Mouse (Mus musculus): ENCODE data around the gene Pik3r2.

Pik3r2 gene

DNA sequence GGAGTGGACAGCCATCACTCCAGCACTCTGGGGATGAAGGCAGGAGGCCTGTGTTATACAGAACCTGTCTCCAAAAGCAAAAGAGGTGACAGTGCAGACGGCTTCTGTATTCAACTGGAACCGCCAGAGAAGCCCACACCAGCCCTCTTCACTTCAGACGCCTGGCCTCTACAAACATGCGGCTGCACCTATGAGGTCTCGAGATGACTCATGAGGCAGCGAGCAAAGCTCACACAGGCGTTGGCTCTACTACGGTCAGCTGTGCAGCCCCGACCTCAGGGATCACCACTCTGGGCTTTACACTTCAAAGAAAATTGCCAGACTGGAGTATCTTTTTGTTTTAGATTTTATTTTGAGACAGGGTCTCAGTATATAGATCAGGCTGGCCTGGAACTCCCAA is 3.6 kb downstream of the Pik3r2 start:
- no peak for DNase-seq

DNA sequence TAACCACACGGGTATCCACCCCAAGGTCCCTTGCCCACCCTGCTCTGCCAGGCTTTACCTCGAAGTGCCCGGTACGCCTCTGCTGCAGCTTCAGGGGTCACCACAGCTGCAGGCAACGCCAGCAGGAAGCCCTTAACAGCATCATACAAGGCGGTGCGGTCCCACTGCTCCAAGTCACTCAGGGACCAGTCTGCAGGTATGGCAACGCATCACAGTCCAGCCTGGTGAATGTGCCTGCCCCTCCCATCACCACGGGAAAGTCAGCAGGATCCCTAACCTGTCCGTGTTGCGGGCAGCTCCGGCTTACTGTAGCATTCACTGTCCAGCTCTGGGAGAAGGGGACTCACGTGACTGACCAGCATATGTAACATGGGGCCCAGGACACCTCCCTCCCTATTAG is 4.4 kb downstream of the Pik3r2 start:
- no peak for DNase-seq

DNA sequence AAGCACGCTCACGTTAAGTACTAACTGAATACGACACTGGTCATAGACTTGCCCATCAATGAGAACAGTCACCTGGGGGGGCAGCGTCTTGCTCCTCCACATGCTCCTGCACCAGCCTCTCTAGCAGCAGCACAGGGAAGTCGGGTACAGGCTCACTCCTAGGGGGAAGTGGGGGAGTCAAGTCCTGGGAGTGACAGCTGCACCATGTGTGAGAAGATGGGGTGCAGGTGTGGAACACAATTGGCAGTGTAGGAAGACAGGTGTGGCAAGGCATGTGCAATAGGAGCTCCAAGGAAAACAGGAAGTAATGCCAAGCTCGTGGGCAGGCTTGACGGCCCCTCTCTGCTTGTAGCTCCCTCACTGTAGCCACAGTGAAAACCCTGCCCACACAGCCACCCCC is 5.3 kb downstream of the Pik3r2 start:
- DNase-seq: no peak

DNA sequence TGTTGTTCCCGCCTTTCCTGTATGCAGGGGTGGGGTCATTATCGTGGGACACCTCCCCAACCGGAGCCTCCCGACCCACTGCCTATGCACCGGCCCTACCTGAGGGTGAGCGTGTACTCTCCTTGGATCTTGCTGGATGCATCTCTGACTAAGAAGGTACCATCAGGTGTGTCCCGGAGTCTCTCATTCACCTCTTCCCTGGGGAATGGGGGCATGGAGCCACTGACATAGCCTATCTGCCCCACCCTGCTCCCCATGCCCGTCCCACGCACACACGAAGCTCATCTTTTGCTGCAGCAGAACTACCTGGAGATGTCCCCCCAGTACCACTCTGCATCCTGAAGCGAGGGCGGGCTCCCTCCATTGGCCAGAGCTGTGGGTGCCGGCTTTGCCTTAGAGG is 5.8 kb downstream of the Pik3r2 start:
- no peak for DNase-seq

DNA sequence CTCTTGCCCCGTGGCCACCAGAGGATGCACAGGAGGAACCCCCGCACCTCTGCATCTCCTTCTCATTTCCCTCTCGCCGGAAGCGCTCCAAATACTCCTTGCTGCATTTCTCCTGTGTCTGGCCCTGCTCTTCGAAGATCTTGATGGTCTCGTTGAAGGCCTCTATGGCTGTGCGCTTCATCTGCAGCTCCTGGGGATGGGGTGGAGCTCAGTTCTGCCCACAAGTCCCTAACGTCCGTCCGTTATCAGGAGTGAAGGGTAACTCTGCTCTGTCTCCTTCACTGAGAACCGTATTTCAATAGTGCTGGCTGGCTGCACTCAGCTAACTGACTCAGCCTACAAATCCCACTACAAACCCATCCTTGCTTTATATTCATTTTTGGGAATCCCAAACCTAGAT is 6.7 kb downstream of the Pik3r2 start:
- no peak for DNase-seq

DNA sequence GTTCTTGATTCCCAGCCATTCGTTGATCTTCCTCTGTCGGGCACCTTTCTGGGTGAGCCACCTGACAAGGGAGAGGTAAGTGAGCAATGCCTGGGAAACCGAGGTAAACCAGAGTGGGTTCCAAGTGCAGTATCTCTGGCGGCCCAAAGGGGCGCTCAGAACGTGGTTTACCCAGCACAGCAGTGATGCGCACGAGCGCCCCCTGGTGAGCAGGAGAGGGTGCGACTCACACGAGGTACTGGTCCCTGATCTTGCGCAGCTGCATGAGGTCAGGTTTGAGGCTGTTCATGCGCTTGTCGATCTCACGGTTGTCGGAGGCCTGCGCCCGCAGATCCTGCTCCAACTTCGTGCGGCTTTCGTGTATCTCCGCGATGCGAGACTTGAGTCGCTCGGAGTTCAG is 7.2 kb downstream of the Pik3r2 start:
- DNase-seq: peak; percentile 99

DNA sequence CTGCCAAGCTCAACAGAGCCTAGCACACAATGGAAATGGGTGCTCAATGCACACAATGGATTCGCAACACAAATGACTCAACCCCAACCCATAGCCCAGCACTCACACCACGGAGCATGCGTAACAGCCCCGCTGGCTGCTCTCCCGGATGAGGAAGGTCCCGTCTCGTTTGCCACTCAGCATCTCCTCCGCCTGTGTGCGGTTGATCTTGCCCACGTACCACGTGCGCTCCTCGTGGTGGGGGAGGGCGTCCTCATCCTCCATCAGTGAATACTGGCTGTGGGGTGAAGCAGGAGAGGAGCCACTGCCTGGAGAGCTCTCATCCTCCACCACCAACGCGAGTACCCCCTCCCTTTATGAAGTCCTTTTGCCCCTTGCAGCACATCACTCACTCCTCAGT is 7.6 kb downstream of the Pik3r2 start:
- DNase-seq: no peak

DNA sequence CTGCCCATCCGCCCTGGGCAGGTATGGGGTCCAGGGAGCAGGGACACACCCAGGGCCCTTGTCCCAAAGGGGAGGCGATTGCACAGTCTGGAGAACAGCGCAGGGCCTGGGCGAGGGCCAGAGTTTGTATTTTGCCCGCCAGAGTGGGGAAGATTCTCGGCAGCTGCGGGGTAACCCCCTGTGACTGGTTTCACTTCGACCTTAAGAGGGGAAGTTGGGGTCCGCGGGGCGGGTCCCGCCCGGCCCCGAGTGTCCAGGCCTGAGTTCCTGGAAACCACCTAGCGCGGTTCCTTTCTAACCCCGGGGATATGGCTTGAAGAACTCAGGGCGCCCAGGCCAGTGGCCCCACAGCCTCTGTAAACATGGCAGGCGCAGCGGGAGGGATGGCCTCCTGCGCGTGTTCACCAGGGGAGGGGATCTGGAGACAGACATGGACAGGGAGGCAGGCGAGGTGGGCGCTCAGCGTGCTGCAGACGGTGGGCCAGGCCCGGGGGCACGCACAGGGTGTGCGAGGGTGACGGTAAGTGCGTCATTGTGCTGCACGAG is 8.2 kb downstream of the Pik3r2 start:
- DNase-seq: no peak

DNA sequence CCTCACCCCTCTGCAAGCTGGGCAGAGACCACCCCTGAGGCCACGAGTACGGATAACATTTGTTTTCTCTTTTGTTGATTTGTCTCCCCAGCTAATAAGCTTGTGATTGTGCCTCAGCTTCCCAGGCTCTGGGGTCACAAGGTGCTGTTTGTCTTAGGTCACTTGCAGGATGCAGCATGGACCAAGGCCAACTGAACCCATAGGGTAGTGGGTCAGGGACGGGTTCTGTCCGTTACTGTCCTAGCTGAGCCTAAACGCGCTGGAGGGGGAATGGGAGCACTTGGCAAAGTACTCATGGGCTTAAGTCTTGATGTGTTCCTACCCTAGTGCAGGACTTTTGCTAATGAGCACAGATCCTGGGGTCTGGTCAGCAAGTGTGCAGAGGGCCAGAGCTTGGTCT is 9.0 kb downstream of the Pik3r2 start:
- no peak for DNase-seq

DNA sequence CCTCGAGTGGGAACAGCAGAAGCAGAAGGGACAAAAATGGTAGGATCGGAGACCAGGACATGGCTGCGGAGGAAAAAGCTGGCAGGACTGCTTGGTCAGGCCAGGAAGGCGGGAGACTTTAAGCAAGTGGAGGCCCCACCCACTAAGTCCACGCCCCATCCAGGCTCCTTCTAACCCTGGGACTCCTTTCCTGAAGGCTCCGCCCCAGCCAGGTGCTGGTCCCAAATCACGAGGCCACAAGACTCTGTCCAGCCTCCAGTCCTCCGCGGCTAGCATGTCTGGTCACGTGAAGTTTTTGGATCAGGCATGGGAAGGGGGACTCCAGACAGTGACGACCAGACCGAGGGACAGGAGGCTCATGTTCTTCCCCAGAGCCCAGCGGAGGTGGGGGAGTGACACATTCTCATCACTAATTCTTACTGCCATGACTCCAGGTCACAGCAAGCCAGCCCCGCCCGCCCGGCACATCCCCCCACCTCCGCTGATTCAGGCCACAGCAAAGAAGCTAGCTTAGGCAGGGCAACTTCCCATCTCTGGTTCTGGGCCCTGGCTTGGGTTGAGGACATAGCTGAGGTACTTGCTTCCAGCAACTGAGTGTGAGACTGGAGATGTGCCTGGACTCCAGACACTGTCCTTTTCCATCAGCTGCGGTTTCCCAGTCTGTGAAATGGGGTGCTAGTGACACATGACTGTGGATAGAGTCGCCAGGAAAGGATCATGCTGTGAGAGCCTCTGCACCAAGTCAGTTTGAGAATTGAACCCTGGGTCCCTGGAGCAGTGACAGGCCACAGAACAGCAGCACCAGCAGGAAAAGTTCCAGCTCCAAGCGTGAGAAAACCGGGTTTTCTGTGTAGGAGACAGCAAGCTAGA is 9.7 kb downstream of the Pik3r2 start:
- peak; percentile 85 to 91 for DNase-seq

DNA sequence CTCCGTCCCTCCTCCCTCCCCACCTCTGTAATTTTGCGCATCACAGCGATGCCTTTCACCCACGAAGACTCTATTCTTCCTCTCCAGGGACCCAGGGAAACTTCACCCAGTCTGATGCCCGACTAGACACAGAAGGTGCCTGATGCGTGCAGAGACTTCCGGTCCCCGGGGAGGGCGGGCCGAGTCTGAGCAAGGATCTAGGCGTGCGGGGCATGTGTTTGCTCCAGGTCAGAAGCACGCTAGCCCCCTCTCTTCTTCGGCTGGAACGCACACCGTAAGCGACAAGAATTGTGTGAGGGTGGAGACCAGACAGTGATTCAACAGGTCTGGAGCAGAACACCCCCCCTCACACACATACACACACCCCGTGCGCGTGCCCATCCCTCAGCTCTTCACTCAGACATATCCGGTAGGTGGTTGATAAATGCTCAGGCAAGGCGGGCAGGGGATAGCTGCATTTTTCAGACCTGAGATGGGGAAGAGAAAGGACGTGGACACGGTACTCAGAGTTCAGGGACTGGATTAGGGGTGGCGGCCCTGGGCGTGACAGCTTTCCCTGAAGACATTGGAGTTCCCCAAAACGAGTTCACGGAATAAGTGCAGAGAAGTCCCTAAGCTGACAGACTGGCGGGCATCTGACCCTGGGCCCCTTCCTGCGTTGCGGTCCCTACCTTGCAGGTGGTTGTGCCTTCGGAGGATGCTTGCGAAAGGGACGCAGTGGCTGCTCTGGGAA is 10.5 kb downstream of the Pik3r2 start:
- peak; percentile 64 to 77 for DNase-seq

DNA sequence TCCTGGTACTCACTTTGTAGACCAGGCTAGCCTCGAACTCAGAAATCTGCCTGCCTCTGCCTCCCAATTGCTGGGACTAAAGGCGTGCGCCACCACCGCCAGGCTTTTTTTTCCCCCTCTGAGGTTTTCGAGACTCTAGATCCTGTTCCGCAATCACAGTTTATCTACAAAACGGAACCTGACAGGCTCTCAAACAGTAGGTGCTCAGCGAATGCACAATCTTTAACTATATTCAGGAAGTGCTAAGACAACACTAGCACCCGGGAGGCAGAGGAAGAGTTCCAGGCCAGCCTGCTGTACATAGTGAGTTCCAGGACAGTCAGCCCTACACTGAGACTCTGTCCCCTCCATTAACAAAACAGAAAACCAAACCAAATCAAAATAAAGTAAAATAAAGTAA is 11.2 kb downstream of the Pik3r2 start:
- no peak for DNase-seq

DNA sequence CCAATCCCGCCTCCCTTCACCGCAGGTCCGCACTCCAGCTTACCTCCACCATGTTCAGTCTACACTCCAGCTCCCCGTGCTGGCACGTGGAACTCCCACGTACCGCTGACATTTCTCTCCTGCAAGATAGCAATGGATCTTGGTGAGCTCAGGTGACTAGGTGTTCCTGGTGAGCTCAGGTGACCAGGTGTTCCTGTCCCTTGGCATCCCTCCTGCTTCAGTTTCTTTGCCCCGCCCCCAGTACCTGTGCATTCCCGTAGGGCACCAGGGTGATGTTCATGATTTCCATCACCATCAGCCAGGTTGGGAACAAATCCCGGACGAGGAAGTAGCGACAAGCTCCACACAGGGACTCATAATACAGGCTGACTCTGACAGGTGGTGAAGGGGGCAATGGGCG is 11.8 kb downstream of the Pik3r2 start:
- DNase-seq: no peak

DNA sequence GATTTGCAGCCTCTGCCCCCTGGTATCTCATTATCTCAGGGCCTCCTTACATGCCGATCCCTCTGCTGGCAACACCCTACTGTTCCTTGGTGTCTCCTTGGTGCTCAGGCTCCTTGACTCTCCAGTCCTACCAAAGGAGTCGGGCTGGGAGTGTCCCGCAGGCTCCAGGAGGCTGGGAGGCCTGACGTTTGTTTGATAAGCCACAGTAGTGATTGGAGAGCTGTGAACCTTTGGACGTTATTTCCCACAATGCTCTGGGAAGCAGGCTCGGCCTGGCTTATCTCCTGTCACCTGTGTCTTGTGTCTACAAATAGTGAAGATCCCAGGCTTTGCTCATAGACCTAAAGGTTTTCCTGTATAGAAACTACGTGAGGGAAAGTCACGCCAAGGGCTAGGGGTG is 12.5 kb downstream of the Pik3r2 start:
- DNase-seq: no peak

DNA sequence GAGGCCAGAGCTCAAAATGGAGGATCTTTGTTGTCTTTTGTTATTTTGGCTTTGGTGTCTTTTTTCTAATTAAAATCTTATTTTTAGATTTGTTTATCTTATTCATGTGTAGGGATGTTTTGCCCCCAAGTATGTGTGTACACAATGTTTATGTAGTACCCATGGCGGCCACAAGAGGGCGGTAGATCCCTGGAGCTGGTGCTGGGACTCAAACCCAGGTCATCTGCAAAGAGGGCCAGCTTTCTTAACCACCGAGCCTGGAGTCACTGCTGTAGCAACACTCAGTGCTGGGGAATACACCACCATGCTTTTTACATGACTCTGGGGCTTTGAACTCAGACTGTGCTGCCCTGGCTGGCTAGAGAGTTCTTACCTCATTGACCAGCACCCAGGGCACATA is 13.2 kb downstream of the Pik3r2 start:
- peak; percentile 79 for DNase-seq

DNA sequence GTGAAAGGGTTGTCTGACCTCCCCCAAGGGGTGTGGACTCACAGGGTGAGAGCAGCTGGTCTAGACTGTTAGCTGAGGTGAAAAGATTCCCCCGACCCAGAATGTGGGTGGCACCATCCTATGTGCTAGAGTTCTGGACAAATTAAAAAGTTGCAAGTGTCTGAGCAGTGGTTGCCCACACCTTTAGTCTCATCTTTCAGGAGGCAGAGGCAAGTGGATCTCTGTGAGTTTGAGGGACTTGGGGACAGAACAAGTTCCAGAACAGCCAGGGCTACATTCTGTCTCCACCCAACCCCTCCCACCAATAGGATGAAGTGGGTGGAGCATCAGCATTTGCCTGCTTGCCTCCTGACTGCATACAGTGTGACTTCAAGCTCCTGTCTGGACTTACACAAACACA is 14.4 kb downstream of the Pik3r2 start:
- DNase-seq: no peak

DNA sequence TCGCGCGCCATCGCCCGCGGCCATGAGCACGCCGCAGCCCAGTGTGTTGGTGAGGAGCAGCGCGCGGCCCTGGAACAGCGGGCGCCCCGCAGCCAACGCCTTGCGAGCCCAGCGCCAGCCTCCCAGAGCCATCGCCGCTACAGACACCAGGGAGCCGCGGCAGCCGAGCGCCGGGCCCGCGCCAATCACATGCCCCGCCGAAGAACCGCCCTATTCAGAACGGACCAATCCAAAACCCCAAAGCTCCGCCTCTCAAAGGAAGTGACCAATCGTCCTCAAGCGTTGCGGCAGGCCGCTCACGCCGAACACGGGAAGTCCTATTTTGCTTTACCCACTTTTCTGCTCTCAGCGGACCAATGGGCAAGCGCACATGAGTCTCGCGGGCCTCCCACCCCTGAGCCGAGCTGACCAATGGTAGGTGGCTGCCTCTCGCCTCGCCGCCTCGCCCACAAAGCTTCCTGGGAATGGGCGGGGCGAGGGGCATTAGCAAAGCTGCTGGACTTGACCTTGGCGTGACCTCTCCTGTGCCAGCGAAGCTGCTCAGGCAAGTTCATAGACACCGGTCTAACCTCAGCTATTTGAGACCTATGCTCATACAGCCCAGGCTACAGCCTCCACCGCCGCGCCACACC is 15.6 kb downstream of the Pik3r2 start, which contains the start of gene Mpv17l2:
Mpv17l2 (minus strand) TSS at position 172 of the 632 bp plus-strand sequence.
- peak; percentile 93 to 95 for DNase-seq

DNA sequence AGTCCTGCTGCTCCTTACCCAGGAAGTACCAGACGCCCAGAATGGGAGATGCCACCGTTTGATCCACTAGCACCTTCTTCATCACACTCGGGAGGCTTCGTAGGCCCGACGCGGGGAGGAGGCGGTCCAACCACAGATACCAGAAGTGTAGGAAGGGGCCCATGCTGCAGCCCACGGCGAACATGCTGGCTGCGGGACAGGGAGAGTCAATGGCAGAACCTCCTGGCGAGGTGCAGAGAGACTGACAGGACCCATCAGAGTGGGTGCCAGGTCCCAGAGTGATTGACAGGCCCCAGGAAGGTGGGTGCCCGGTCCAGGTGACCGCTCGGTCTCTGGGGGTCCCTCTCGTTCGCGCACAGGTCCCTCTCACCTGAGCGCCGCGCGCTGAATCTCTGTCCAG is 16.2 kb downstream of the Pik3r2 start:
- no peak for DNase-seq

DNA sequence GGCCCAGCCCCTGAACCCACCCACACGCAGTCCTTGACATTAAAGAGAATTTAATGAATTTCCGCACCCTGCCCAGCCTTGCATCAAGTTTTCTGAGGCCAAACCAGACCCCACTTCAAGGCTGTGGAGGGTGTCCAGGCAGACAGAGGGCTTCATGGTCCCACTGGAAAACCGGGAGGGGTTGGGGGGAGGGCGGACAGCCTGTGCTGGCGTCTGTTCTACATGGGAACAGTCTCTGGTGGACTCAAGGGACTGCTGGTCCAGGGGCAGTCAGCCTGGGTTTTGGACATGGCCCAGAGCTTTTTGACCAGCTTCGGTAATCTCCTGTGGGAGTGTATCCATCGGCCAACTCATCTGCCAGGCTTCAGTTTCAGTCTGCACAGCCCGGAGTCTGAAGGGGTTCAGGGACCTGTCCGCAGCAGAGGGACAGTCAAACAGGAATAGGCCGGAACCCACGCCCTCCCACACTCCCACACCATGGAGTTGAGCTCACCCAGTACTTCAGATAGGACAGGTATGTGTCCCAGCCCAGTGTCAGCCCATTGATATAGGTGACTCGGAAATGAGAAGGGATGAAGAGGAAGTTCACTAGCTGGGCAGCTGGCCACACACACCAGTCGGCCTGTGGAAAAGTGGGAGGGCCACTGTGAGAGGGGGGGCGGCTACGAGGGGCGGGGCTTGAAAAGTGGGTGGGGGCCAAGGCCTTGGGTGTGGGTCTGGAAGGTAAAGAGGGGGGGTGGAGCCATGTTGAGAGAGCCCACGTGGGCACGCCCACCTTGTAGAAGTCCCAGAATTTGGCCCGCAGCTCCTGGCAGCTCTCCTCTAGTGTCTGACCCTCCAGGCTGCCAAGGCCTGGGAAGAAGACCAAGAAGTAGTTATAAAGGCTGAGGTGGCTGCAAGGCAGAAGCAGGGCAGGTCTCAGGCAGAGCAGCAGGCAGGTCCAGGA is 17.6 kb downstream of the Pik3r2 start:
- DNase-seq: peak; percentile 53 to 58

DNA sequence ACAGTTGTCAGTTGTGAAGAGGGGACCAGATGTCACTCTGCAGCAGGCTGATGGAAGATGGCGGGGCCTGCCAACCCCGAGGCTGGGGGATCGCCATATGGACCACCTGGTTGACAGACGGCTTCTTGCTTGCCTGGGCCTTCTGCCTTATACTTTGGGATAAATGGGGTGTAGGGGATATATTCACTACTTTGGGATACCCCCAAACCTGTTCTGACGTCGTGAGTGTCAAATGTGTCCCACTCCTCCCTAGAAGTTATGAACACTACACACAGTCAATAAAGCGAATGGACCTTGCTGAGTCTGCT is 18.3 kb downstream of the Pik3r2 start:
- peak in 1 of 2 experiments; percentile 4 for DNase-seq

DNA sequence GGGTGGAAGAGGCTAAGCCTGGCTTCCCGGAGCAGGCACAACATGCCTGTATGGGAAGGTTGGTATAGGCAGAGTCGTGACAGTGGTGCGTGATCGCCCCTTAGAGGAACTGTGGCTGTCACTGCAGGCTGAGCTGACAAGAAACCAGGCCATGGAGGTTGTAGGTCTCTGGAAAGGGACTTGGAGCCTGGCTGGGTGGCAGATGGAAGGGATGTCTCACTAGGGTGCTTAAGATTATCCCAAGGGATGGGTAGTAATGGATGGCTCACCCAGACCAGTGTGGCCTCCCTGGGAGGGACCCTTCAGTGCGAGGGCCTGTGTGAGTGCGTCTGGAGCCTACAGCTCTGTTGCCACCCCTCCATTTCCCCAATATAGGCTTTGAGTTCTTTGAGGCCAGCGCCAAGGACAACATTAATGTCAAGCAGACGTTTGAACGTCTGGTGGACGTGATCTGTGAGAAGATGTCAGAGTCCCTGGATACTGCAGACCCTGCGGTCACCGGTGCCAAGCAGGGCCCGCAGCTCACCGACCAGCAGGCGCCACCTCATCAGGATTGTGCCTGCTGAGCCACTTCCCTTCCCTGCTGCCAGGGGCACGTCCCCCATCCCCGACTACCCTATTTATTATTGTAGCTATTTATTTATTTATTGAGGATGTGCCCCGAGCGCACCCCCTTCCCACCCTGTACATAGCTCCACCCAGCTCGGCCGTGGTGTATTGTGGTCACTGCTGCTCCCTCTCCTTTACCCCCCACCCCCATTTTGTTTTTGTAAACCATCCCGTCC is 18.8 kb downstream of the Pik3r2 start:
- DNase-seq: peak; percentile 59 to 69

Data from kidney, postnatal 4 days (tissue).